Mouse (Mus musculus) heart, postnatal 0 days (tissue): ENCODE measurements around the gene Gnb4. TPM values are rescaled to one million over a fixed set of nuclear protein-coding genes. Genes with fewer than 3 reads are reported as not detected.

ENCODE experiments used
- ATAC-seq: fragments of 200-750 bp; cut with Nextera tagmentation; 2 replicates; pipeline ENCODE4 v1.8.0; 2017; ENCODE audit warnings: low read depth, moderate number of reproducible peaks, moderate library complexity; ENCODE audit not compliant: insufficient read depth
- DNase-seq: peaks from one replicate; pipeline ENCODE4 v3.0.0-alpha.2; 2016; ENCODE audit warnings: low spot score
- H3K27ac ChIP-seq: fragments of 300-500 bp; sonication (generic); 2 replicates; pipeline ENCODE4 v1.5.1; 2014; ENCODE audit warnings: low read depth, mild to moderate bottlenecking
- H3K27me3 ChIP-seq: fragments of 300-500 bp; sonication (generic); 2 replicates; pipeline ENCODE4 v1.6.1; 2014; ENCODE audit warnings: low read length, mixed read lengths; ENCODE audit not compliant: control insufficient read depth, insufficient read depth
- H3K36me3 ChIP-seq: fragments of 300-500 bp; sonication (generic); replicated peaks from 2 replicates; pipeline ENCODE4 v1.6.1; 2014; ENCODE audit warnings: low read length, mixed read lengths; ENCODE audit not compliant: control insufficient read depth, insufficient read depth
- H3K4me1 ChIP-seq: fragments of 300-500 bp; sonication (generic); 2 replicates; pipeline ENCODE4 v1.6.1; 2014; ENCODE audit warnings: antibody characterized with exemption; ENCODE audit not compliant: control insufficient read depth, insufficient read depth
- H3K4me2 ChIP-seq: fragments of 300-500 bp; sonication (generic); 2 replicates; pipeline ENCODE4 v1.6.1; 2014; ENCODE audit warnings: low read depth, mild to moderate bottlenecking, low read length, moderate library complexity
- H3K4me3 ChIP-seq: fragments of 300-500 bp; sonication (generic); 2 replicates; pipeline ENCODE4 v1.5.1; 2014; ENCODE audit warnings: low read depth, low read length
- H3K9ac ChIP-seq: fragments of 300-500 bp; sonication (generic); replicated peaks from 2 replicates; pipeline ENCODE4 v1.6.1; 2014; ENCODE audit warnings: low read depth, low read length, mixed read lengths
- H3K9me3 ChIP-seq: fragments of 300-500 bp; sonication (generic); replicated peaks from 2 replicates; pipeline ENCODE4 v1.6.1; 2016; ENCODE audit warnings: low read length; ENCODE audit not compliant: control insufficient read depth
- CTCF ChIP-seq: IDR thresholded peaks from 2 replicates; pipeline ENCODE4 v1.5.1; 2016; ENCODE audit warnings: antibody characterized with exemption, control low read depth, low read depth
- EP300 ChIP-seq: IDR thresholded peaks from 2 replicates; pipeline ENCODE4 v1.6.1; 2016; ENCODE audit warnings: antibody characterized with exemption, low read depth
- WGBS: fragments of 180-500 bp; shearing (Covaris S2); extraction: QIAGEN DNeasy Blood & Tissue Kit; methylation state at CpG from one replicate; pipeline ENCODE4 v1.1.7; 2014; 5-methylcytosine and 5-hydroxymethylcytosine counted together
- polyA plus RNA-seq: library from polyadenylated mRNA; unstranded; fragments of >200 nt; fragmentation: Nextera tagmentation; extraction: Ambion mirVana; gene quantifications from 2 replicates; pipeline ENCODE4 v1.2.1, GENCODE M21; 2015
- total RNA-seq: library from RNA; depleted of rRNA; stranded (reverse); fragments of >200 nt; gene quantifications from 2 replicates; pipeline ENCODE4 v1.2.3, GENCODE M21; 2014; ENCODE audit warnings: low replicate concordance

Gnb4 gene
- total and polyA plus RNA-seq, 2 experiments from 2014 or later = 36.8 to 47.9 TPM

DNA sequence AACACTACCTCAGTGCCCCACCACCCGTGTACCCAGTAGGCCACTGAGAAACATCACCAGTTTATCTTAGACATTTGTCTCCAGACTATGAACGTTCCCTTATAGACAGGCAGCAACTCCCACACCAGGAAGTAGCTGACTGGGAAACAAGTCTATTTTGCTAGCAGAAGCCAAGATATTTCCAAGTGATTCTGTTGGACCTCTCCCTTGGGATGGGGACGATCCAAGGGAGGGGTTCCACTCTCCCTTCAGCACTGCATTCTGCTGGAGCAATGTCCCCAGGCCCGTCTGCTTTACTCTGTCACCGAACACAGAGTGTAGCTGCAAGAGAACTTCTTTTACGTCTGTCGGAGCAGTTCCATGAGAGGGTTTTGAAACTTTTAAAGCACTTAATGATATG lies 11.8 kb upstream of the Gnb4 start:
- H3K36me3 ChIP-seq = no peaks in the 10 kb centered on the region
- H3K9me3 ChIP-seq = no peaks in the 10 kb centered on the region
- no peak overlapping the region for H3K9ac ChIP-seq
- TF ChIP-seq CTCF = no peak
- no peak for TF ChIP-seq EP300
- H3K4me2 ChIP-seq = no peak overlapping the region
- no peak for ATAC-seq
- no peaks in the 10 kb centered on the region for H3K27me3 ChIP-seq
- H3K27ac ChIP-seq = no peak overlapping the region
- no peak for DNase-seq
- WGBS = 64% methylated on average over 7 of the region's 7 CpGs
- no peak overlapping the region for H3K4me3 ChIP-seq
- H3K4me1 ChIP-seq = no peaks in the 10 kb centered on the region

DNA sequence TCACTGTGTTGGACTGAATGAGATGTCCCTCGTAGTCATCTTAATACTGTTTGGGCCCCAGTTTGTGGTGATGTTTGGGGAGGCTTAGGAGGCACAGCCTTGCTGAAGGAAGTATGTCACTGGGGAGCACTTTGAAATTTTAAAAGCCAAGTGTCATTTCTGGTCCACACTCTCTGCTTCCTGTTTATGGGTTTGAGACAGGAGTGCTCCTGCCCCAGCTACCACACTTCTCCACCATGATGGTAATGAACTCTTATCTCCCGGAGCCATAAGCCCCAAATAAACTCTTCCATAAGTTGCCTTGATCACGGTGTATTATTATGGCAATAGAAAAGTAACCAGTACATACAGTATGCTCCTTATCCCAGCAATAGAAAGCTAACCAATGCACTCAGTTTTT lies 5.7 kb upstream of the Gnb4 start:
- Histone ChIP-seq H3K27ac (no peak overlapping the region), H3K4me3 (no peak overlapping the region), H3K4me1 (no peaks in the 10 kb centered on the region), H3K36me3 (no peaks in the 10 kb centered on the region), H3K9ac (no peak overlapping the region), H3K27me3 (no peaks in the 10 kb centered on the region), H3K4me2 (no peak overlapping the region), H3K9me3 (no peaks in the 10 kb centered on the region)
- TF ChIP-seq EP300 (no peak), CTCF (no peak)
- 72% methylated on average over 3 of the region's 3 CpGs for WGBS
- ATAC-seq (no peak), DNase-seq (no peak)

DNA sequence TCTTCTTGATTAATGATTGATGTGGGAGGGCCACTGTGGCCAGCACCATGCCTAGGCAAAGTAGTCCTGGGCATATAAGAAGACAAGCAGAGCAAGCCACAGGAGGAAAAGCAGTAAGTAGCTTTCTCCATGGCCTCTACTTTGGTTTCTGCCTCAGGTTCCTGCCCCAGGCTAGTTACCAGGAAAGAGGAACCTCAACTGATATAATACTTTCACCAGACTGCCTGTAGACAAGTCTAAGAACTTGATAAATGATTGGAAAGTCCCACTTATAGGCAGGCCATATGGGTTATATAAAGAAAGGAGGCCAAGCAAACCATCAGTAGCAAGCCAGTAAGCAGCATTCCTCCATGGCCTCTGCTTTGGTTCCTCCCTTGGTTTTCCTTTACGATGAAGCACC lies 5.3 kb upstream of the Gnb4 start:
- no peak overlapping the region for H3K4me2 ChIP-seq
- H3K27ac ChIP-seq = no peak overlapping the region
- no peak overlapping the region for H3K9ac ChIP-seq
- TF ChIP-seq CTCF (no peak), EP300 (no peak)
- H3K27me3 ChIP-seq = no peaks in the 10 kb centered on the region
- no peaks in the 10 kb centered on the region for H3K36me3 ChIP-seq
- WGBS = 71% methylated on average over 1 of the region's 1 CpGs
- no peak for ATAC-seq
- H3K4me3 ChIP-seq = no peak overlapping the region
- no peaks in the 10 kb centered on the region for H3K9me3 ChIP-seq
- H3K4me1 ChIP-seq = no peaks in the 10 kb centered on the region
- no peak for DNase-seq

DNA sequence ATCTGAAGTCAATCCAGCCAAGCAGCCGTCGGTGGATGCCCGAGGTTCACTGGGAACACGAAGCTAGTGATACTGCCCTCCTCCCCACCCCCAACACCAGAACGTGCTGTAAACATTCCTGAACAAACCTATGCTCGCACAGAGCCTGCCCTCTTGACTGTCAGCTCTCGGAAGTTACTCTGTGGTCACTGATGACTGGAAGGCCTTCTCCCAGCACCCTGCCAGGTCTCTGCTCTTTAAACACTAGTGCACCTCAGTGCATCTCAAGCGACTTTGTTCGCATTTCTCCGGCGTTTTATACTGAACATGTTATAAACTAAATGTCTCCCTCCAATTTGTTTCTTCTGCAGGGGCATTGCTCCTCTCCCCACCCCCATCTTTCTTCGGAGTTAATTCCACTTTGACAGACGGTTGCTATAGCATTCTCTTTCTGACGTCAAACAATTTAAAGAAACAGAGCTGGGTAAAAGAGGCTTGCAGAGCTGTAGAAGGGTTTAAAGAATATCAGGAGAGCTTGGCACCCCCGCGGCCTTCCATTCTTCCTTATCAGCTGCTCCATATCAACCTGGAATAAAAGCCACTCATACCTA lies 763 bp upstream of the Gnb4 start:
- Histone ChIP-seq H3K4me1 (no peaks in the 10 kb centered on the region), H3K4me3 (peak overlapping the region; percentile 69), H3K9me3 (no peaks in the 10 kb centered on the region), H3K9ac (peak overlapping the region; percentile 60), H3K36me3 (no peaks in the 10 kb centered on the region), H3K27ac (peak overlapping the region; percentile 69), H3K4me2 (peak overlapping the region; percentile 83), H3K27me3 (no peaks in the 10 kb centered on the region)
- 14% methylated on average over 16 of the region's 16 CpGs for WGBS
- ATAC-seq = no peak
- no peak for TF ChIP-seq CTCF
- TF ChIP-seq EP300 = no peak
- DNase-seq = no peak

DNA sequence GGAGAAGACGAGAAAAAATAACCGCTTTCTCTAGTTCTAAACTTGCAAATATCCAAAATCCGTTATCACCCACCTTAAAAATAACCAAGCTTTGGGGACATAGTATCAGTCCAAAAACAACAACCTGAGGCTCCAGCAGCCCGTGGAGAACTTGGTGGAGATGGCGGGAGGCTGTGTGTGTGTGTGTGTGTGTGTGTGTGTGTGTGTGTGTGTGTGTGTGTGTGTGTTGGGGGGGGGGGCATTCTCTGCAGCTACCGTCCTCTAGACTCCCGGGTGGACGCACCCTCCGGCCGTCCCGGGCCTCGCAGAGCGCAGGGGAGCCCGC lies 417 bp downstream of the Gnb4 start:
- H3K27me3 ChIP-seq = no peaks in the 10 kb centered on the region
- no peaks in the 10 kb centered on the region for H3K9me3 ChIP-seq
- ATAC-seq = no peak
- no peak for TF ChIP-seq CTCF
- TF ChIP-seq EP300 = no peak
- no peak for DNase-seq
- H3K9ac ChIP-seq = peak overlapping the region; percentile 60
- H3K4me2 ChIP-seq = peak overlapping the region; percentile 83
- H3K4me1 ChIP-seq = no peaks in the 10 kb centered on the region
- H3K27ac ChIP-seq = peak overlapping the region; percentile 69
- 11% methylated on average over 8 of the region's 14 CpGs for WGBS
- H3K36me3 ChIP-seq = no peaks in the 10 kb centered on the region
- peak overlapping the region; percentile 69 for H3K4me3 ChIP-seq

DNA sequence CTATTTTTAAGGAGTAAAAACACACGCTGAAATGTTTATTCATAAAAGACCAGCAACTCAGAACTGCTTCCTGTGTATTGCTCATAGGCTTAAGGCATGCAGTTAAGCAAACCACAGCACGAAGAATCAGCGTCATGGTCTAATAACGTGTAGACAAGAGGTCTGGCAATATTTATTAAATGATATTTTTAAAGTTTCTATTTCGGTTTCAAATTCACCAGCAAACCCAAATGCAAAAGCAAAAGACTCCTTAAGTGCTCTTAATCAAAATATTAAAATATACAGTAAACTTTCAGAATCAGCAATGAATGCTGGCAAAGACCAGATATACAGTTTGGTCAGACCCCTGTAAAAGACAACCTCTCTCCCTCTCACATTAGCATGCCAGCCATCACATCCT lies 1.0 kb downstream of the Gnb4 start:
- no peak for DNase-seq
- Histone ChIP-seq H3K9ac (peak overlapping the region; percentile 60; the same call in 1 of the 2 replicates), H3K4me1 (no peaks in the 10 kb centered on the region), H3K4me2 (peak overlapping the region; percentile 83), H3K9me3 (no peaks in the 10 kb centered on the region), H3K27me3 (no peaks in the 10 kb centered on the region), H3K27ac (no peak overlapping the region), H3K36me3 (no peaks in the 10 kb centered on the region), H3K4me3 (peak overlapping the region; percentile 69)
- no peak for ATAC-seq
- TF ChIP-seq EP300 (no peak), CTCF (no peak)
- WGBS = 43% methylated on average over 5 of the region's 5 CpGs
